Mouse (Mus musculus) T-helper 1 cell (primary cell): ENCODE results near the gene Mllt11.
"Not testable (repeated sequence)": the region's sequence is repeated elsewhere in the genome, so short reads cannot be mapped to it uniquely, and the experiment has no call there.

Experiments
- in situ Hi-C: fragments of 300-600 bp; cut with MboI, MseI; formaldehyde crosslinking; loops from one replicate; pipeline ENCODE4 v1.15.1; 2025; ENCODE audit warnings: high pct_unique_total_duplicates

Mllt11 gene

DNA sequence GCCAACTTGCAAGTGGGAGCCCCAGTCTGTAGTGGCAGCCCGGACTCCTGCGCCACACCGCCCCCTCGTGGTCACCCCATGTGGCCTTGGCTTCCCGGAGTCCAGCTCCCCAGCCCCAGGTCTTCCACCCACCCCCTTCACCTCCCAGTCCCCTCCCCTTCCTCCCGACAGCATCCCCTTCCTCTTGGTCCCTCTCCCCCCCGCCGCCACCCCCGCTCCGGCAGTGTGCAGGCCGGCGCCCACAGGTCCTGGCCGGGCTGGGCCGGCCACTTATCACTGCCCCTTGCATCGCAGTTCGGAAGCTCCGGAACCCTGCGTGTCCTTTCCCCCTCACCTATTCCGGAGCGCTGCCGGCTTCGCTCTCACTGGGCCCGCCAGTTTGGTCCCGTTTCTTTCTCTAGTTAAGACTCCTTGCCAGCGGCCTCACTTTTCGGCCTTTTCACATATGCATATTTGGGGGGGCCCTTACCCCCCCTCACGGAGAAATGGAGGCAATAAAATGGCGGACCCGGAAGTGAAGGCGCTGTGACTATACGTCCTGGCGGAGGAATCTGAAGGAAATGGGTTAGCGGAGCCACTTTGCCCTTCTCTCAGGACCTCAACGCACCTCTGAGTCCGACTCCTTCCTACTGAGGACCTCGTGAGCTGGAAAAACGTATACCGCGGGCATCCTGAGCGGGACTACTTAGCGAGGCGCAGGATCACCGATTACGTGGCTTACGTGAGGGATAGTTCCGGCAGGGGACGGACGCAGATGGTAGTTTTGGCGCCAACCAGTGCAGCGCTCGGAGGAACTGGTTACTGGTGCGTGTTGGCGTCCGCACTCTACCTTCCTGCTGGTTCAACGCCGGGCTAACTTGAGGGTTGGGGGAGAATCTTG, 14.5 kb downstream of the Mllt11 start, which contains the start of gene Gabpb2:
Gene Gabpb2 (minus strand): TSS at position 662 of the 880 bp plus-strand sequence.
- in situ Hi-C loops = no loop called here

GRCm38 (mm10) chr3:95216655-95217254, 15.2 kb downstream of the Mllt11 start:
- in situ Hi-C loops = no loop called here

- in situ Hi-C loops = no loop called here
Measured at GRCm38 (mm10) chr3:95213609-95213975, 18.4 kb downstream of the Mllt11 start.

- in situ Hi-C loops = not testable (repeated sequence)
Measured at GRCm38 (mm10) chr3:95212889-95213608, 18.9 kb downstream of the Mllt11 start.

- in situ Hi-C loops = no loop called here
Measured at GRCm38 (mm10) chr3:95210585-95210984, 21.4 kb downstream of the Mllt11 start.

DNA sequence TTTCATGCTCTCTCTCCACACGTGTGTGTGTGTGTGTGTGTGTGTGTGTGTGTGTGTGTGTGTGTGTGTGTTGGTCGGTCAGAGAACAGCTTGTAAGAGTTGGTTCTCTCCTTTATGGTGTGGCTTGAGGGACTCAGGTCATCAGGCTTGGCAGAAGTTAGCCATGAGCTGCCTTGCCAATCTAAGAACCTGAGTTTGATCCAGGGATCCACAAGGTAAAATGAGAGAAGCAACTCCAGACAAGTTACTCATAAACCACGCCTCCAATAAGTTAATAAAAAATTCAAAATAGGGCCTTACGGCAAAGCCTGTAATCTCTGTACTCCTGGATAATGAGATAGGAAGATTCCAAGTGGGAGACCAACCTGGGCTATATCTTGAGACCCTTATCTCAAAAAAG, 23.7 kb downstream of the Mllt11 start:
- in situ Hi-C loops = no loop called here

GRCm38 (mm10) chr3:95203880-95204279, 28.1 kb downstream of the Mllt11 start:
- in situ Hi-C loops = no loop called here

- in situ Hi-C loops = no loop called here
Measured at GRCm38 (mm10) chr3:95200562-95200961, 31.4 kb downstream of the Mllt11 start.

GRCm38 (mm10) chr3:95200132-95200531, 31.8 kb downstream of the Mllt11 start:
- in situ Hi-C loops = no loop called here

- in situ Hi-C loops = no loop called here
Measured at GRCm38 (mm10) chr3:95199101-95199500, 32.9 kb downstream of the Mllt11 start.

GRCm38 (mm10) chr3:95195772-95196171, 36.2 kb downstream of the Mllt11 start:
- in situ Hi-C loops = no loop called here

- in situ Hi-C loops = no loop called here
Measured at GRCm38 (mm10) chr3:95194721-95195135, 37.2 kb downstream of the Mllt11 start.

- in situ Hi-C loops = no loop called here
Measured at GRCm38 (mm10) chr3:95186888-95187287, 45.1 kb downstream of the Mllt11 start.

GRCm38 (mm10) chr3:95186100-95186499, 45.9 kb downstream of the Mllt11 start:
- in situ Hi-C loops = no loop called here

- in situ Hi-C loops = no loop called here
Measured at GRCm38 (mm10) chr3:95184796-95185577, 47.0 kb downstream of the Mllt11 start.

DNA sequence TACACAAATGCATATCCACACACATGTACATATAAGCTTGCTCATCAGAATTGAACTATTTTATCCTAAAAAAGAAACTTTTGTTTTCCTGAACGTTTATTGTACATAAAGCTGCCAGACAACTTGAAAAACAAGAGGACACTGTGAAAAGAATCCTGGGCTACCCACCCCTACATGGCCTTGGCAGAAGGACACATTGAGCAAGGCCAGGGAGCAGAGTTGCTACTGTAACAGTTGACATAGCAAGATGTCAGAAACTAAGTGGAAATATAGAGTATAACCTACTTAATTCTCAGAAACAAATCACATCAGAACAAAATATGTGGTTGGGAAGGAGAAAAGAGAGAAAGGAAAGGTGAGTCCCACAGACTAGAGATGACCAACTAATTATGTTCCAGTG, 50.1 kb downstream of the Mllt11 start:
- in situ Hi-C loops = no loop called here

DNA sequence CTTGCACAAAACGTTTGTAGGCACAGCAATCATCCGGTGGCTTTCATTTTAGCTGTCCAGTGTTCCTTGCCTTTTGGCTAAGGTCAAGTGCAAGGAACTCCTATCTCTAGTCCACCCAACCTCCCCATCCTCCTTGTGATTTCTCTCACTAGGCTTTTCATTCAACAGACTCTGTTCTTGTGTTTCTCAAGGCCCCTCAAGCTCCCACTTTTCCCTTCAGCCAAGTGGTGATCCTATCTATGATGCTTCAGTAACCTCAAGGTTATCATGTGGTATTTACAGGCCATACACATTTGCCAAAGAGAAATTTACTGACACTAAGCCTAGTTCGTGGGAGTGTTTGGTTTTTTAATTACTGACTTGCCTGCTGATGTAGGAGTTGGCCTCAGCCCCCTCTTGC, 52.1 kb downstream of the Mllt11 start:
- in situ Hi-C loops = no loop called here

GRCm38 (mm10) chr3:95178948-95179347, 53.0 kb downstream of the Mllt11 start:
- in situ Hi-C loops = no loop called here

GRCm38 (mm10) chr3:95177583-95177982, 54.4 kb downstream of the Mllt11 start:
- in situ Hi-C loops = no loop called here

GRCm38 (mm10) chr3:95176500-95176899, 55.5 kb downstream of the Mllt11 start:
- in situ Hi-C loops = no loop called here

DNA sequence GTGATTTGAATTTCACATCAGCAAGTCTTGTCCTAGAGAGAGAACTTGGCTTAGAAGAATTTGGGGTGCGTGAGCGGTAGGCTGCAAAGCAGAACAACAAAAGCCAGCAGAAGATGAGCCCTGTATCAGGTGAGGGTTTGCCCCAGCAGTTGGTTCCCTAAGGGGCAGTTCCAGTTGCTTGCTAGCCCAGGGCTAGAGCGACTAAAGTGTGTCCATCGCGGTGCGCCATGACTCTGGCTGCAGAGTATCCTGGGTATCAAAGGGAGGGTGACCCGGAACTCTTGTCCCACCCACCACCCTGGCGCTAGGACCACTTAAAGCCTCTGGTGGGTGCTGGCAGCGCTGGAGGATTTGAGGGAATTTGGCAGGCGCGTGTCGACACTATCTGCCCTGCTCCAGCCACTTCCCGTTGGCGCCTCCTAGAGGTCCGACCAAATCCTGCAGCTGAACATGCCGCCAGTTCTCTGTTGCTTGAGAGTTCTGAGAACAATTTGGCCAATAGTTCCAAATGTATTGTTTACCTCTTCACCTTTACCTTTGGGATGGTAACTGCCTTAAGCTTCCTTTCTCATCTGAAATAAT, 57.9 kb downstream of the Mllt11 start:
- in situ Hi-C loops = no loop called here
